Mouse (Mus musculus) cerebellum, adult 18-20 months (tissue): ENCODE measurements around the gene Ciart.
"Not testable (repeated sequence)": the region's sequence is repeated elsewhere in the genome, so short reads cannot be mapped to it uniquely, and the experiment has no call there.

Experiments
- DNase-seq, 2 experiments: peaks; one replicate each; pipeline ENCODE4 v3.0.0; 2021

The Ciart gene

DNA sequence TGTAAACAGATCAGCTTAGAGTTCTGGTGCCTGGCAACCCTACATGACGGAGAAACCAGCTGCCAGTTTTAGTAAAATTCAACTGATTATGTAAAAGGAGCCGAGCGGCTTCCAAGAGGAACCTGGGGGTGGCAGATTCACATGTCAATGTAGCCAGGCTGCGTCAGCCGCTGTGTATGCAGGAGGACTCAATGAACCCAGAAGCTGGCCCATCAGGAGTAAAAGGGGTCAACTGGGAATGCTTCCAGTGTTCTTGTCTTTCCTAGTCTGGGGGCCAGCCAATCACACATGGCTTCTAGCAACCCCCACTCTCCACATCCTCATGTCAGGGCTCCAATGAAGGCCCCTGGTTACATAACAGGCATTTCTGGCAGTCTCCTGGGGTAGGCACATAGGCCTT is 17.0 kb downstream of the Ciart start:
- DNase-seq = peak in 1 of 2 experiments; percentile 28

DNA sequence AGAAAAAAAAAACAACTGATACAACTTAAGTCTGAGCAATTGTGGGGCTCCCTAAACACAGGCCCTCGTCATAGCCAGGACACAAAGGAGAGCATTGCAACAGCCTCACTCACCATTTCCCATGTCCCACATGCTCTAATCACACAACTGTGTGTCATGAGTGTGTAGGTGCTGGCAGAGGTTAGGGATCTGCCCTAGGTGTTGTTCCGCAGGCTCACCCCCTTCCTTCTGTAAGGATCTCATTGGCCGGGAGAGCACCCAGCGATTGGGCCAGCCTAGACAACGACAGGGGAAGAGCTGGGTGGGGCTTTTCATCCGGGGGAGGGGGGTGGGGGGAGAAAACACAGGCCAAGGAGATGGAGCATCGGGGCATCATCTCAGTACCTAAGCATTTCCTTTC is 18.5 kb downstream of the Ciart start:
- DNase-seq = no peak

- peak; percentile 65 to 68 for DNase-seq
Observed at GRCm38 (mm10) chr3:95861796-95862195, 20.3 kb downstream of the Ciart start.

DNA sequence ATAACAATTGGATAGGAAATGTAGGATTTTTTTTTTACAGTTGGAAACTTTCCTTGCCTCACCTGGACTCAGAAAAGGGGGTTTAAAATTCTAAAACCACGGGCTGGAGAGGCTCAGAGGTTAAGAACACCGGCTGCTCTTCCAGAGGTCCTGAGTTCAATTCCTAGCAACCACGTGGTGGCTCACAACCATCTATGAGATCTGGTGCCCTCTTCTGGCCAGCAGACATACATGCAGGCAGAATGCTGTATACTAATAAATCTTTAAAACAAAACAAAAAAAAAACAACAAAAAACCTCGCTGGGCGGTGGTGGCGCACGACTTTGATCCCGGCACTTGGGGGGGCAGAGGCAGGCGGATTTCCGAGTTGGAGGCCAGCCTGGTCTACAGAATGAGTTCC is 20.8 kb downstream of the Ciart start:
- DNase-seq = no peak

- DNase-seq = no peak
Observed at GRCm38 (mm10) chr3:95860323-95860722, 21.7 kb downstream of the Ciart start.

GRCm38 (mm10) chr3:95858278-95858677 is 23.8 kb downstream of the Ciart start:
- not testable (repeated sequence) for DNase-seq

DNA sequence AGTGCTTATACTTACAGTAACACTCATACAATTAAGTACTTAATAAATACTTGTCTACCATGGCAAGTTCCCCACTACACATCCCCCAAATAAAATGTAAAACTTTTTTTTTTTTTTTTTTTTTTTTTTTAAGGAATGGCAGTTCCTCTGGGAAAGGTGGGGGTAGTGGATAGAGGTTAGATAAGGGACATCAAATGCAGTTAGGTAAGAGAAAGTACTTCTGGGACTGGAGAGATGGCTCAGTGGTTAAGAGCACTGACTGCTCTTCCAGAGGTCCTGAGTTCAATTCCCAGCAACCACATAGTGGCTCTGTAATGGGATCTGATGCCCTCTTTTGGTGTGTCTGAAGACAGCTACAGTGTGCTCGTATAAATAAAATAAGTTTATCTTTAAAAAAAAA is 25.0 kb downstream of the Ciart start:
- DNase-seq = not testable (repeated sequence)

GRCm38 (mm10) chr3:95856115-95856514 is 25.9 kb downstream of the Ciart start:
- no peak for DNase-seq

- peak; percentile 94 to 96 for DNase-seq
Observed at GRCm38 (mm10) chr3:95855502-95856089, 26.5 kb downstream of the Ciart start, which contains the start of gene Prpf3. TSS of gene Prpf3 (minus strand) at chr3:95855885.

GRCm38 (mm10) chr3:95851317-95851716 is 30.7 kb downstream of the Ciart start:
- no peak for DNase-seq

DNA sequence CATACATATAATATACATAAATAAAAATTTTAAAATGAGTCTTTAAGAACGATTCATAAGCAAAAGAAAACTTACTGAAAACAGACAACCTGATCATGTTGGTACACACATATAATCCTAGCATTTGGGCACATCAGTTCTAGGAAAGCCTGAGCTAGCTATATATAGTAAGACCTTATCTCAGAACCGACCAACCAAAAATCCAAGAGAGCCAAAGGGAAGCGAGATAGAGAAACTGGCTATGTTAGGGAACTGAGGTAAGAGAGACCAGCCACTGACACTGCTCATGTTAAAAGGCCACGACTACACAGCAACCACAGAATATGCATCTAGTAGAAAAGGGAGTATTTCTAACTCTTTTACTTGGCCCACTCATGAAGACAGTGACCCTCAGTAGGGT is 31.4 kb downstream of the Ciart start:
- DNase-seq = no peak

DNA sequence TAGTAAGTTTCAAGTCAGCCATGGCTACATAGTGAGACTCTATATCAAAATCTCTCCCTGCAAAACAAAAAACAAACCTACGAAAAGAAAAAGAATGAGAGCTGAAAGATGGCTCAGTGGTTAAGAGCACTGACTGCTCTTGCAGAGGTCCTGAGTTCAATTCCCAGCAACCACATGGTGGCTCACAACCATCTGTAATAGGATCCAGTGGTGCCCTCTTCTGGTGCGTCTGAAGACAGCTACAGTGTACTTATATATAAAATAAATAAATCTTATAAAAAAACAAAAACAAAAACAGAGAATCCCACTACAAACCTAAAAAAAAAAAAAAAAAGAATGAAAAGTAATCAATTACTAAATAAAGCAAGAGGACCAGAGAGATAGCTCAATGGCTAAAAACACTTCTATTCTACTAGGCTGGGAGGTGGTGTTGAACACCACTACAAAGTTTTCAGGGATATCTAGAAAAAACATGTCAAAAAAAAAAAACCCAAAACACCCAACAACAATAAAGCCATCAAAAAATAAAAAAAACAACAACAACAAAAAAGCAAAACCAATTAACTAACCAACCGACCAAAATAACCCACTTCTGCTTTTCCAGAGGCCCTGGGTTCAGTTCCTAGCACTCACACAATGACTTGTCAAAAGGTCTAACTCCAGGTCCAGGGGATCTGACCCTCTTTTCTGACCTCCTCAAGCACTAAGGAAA is 39.4 kb downstream of the Ciart start:
- no peak for DNase-seq

DNA sequence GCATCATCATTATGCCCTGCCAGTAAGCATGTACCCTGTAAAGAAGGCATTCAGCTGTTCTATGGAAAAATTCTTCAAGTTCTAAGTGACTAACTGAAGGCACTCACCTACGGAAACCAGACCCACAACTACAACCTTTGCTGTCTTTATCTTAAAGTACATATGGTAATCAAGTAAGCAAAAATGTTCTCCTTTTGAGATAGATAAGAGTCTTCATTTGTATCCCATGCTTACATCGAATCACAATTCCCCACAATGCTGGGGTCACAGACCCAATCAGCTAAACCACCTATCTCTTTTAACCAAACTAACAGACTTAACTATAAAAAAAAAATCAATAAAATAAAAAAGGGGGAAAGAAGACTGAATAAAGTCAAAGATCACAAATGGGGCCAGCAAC is 42.8 kb downstream of the Ciart start:
- no peak for DNase-seq

- DNase-seq = no peak
Observed at GRCm38 (mm10) chr3:95829053-95829452, 53.0 kb downstream of the Ciart start.
